Mouse (Mus musculus) neural tube, embryonic 13.5 days (tissue): Measurements from ENCODE around the gene Usp17ld. TPM values are rescaled to one million over a fixed set of nuclear protein-coding genes. Genes with fewer than 3 reads are reported as not detected.
"Not testable (repeated sequence)": the region's sequence is repeated elsewhere in the genome, so short reads cannot be mapped to it uniquely, and the experiment has no call there.

Experiments
- ATAC-seq: fragments of 200-750 bp; cut with Nextera tagmentation; 2 replicates; pipeline ENCODE4 v1.8.0; 2017; ENCODE audit warnings: low read depth, mild to moderate bottlenecking, moderate TSS enrichment, moderate library complexity
- H3K27ac ChIP-seq: fragments of 300-500 bp; sonication (generic); replicated peaks from 2 replicates; pipeline ENCODE4 v1.5.1; 2015; ENCODE audit warnings: moderate library complexity, mild to moderate bottlenecking, inconsistent platforms
- H3K27me3 ChIP-seq: fragments of 300-500 bp; sonication (generic); 2 replicates; pipeline ENCODE4 v1.6.1; 2015; ENCODE audit warnings: mild to moderate bottlenecking, inconsistent platforms
- H3K36me3 ChIP-seq: fragments of 300-500 bp; sonication (generic); 2 replicates; pipeline ENCODE4 v1.6.1; 2015; ENCODE audit warnings: mild to moderate bottlenecking, inconsistent platforms
- H3K4me1 ChIP-seq: fragments of 300-500 bp; sonication (generic); replicated peaks from 2 replicates; pipeline ENCODE4 v1.6.1; 2015; ENCODE audit warnings: inconsistent platforms
- H3K4me2 ChIP-seq: fragments of 300-500 bp; sonication (generic); 2 replicates; pipeline ENCODE4 v1.6.1; 2015; ENCODE audit warnings: inconsistent platforms, mild to moderate bottlenecking, moderate library complexity
- H3K4me3 ChIP-seq: fragments of 300-500 bp; sonication (generic); 2 replicates; pipeline ENCODE4 v1.5.1; 2015; ENCODE audit warnings: mild to moderate bottlenecking, inconsistent platforms
- H3K9ac ChIP-seq: fragments of 300-500 bp; sonication (generic); 2 replicates; pipeline ENCODE4 v1.6.1; 2015; ENCODE audit warnings: moderate library complexity, mild to moderate bottlenecking, inconsistent platforms
- H3K9me3 ChIP-seq: fragments of 300-500 bp; sonication (generic); 2 replicates; pipeline ENCODE4 v1.6.1; 2016; ENCODE audit warnings: inconsistent platforms
- WGBS: fragments of 180-500 bp; shearing (Covaris S2); methylation state at CpG from one replicate; pipeline ENCODE4 v1.1.7; 2015; 5-methylcytosine and 5-hydroxymethylcytosine counted together
- microRNA-seq: library from miRNA; unstranded; fragments of <30 nt; microRNA quantifications from one replicate; pipeline ENCODE4, GENCODE M21; 2016
- polyA plus RNA-seq: library from polyadenylated mRNA; unstranded; fragments of >200 nt; fragmentation: Nextera tagmentation; extraction: Ambion mirVana; gene quantifications from 2 replicates; pipeline ENCODE4 v1.2.1, GENCODE M21; 2015

Usp17ld gene
- polyA plus RNA-seq = not detected in 2 replicates

GRCm38 (mm10) chr7:103252405-103252804, at the start of gene Usp17ld:
Usp17ld (minus strand) TSS chr7:103252505.
- not testable (repeated sequence) for H3K4me3 ChIP-seq, H3K36me3 ChIP-seq, H3K27me3 ChIP-seq, H3K9ac ChIP-seq, ATAC-seq, H3K4me2 ChIP-seq, H3K9me3 ChIP-seq, H3K4me1 ChIP-seq, H3K27ac ChIP-seq

GRCm38 (mm10) chr7:103216696-103217095, 35.6 kb downstream of the Usp17ld start, which contains the start of gene Olfr594:
Olfr594 (plus strand) TSS chr7:103216996.
- no peak within 1 kb of the TSS for H3K9ac ChIP-seq
- no peak within 1 kb of the TSS for H3K4me2 ChIP-seq
- no peaks in the 10 kb centered on the region for H3K27me3 ChIP-seq
- no peak within 1 kb of the TSS for H3K4me3 ChIP-seq
- no peaks in the 10 kb centered on the region for H3K4me1 ChIP-seq
- no peaks in the 10 kb centered on the region for H3K36me3 ChIP-seq
- no peaks in the 10 kb centered on the region for H3K9me3 ChIP-seq
- H3K27ac ChIP-seq = no peak within 1 kb of the TSS
- no peak for ATAC-seq

GRCm38 (mm10) chr7:103212050-103212449, 40.3 kb downstream of the Usp17ld start:
- H3K4me2 ChIP-seq, H3K4me3 ChIP-seq, H3K27me3 ChIP-seq, H3K36me3 ChIP-seq, H3K27ac ChIP-seq, H3K9me3 ChIP-seq, ATAC-seq, H3K9ac ChIP-seq, H3K4me1 ChIP-seq: not testable (repeated sequence)
- 92% methylated on average over 5 of the region's 5 CpGs for WGBS

GRCm38 (mm10) chr7:103211562-103211961, 40.7 kb downstream of the Usp17ld start, which contains the start of gene Olfr593:
Olfr593 (plus strand) TSS chr7:103211862.
- Histone ChIP-seq H3K9me3 (no peaks in the 10 kb centered on the region), H3K9ac (no peak within 1 kb of the TSS), H3K36me3 (no peaks in the 10 kb centered on the region), H3K27ac (no peak within 1 kb of the TSS), H3K4me1 (no peaks in the 10 kb centered on the region), H3K4me3 (no peak within 1 kb of the TSS), H3K4me2 (no peak within 1 kb of the TSS), H3K27me3 (no peaks in the 10 kb centered on the region)
- ATAC-seq = no peak
- 79% methylated on average over 1 of the region's 1 CpGs for WGBS

Small RNA genes lying within 50 kb of the gene (microRNA-seq; reads per million reads assigned to microRNA genes)
- gene Gm23550 (not detected), gene Gm25171 (not detected)

Other genes starting within 250 kb of the Usp17ld start
- not detected in 2 replicates for gene Olfr582, start 214.5 kb downstream of the Usp17ld start, polyA plus RNA-seq
- gene Olfr583, start 201.2 kb downstream of the Usp17ld start, polyA plus RNA-seq = not detected in 2 replicates
- not detected in 2 replicates for gene Olfr584, start 170.6 kb downstream of the Usp17ld start, polyA plus RNA-seq
- not detected in 2 replicates for gene Olfr585, start 154.8 kb downstream of the Usp17ld start, polyA plus RNA-seq
- gene Olfr586, start 126.9 kb downstream of the Usp17ld start, polyA plus RNA-seq = not detected in 2 replicates
- gene Olfr588-ps1, start 111.6 kb downstream of the Usp17ld start, polyA plus RNA-seq = not detected in 2 replicates
- not detected in 2 replicates for gene Olfr589, start 96.1 kb downstream of the Usp17ld start, polyA plus RNA-seq
- not detected in 2 replicates for gene Olfr591, start 74.2 kb downstream of the Usp17ld start, polyA plus RNA-seq
- not detected in 2 replicates for gene Olfr592, start 67.7 kb downstream of the Usp17ld start, polyA plus RNA-seq
- gene Olfr593, start 40.6 kb downstream of the Usp17ld start, polyA plus RNA-seq = not detected in 2 replicates
- not detected in 2 replicates for gene Olfr594, start 35.5 kb downstream of the Usp17ld start, polyA plus RNA-seq
- not detected in 2 replicates for gene Olfr596, start 53.1 kb upstream of the Usp17ld start, polyA plus RNA-seq
- not detected in 2 replicates for gene Olfr597, start 63.8 kb upstream of the Usp17ld start, polyA plus RNA-seq
- gene Olfr598, start 71.1 kb upstream of the Usp17ld start, polyA plus RNA-seq = not detected in 2 replicates
- gene Olfr599, start 83.4 kb upstream of the Usp17ld start, polyA plus RNA-seq = not detected in 2 replicates
- not detected in 2 replicates for gene Olfr600, start 97.2 kb upstream of the Usp17ld start, polyA plus RNA-seq
- gene Olfr601, start 110.2 kb upstream of the Usp17ld start, polyA plus RNA-seq = not detected in 2 replicates
- not detected in 2 replicates for gene Olfr603, start 133.7 kb upstream of the Usp17ld start, polyA plus RNA-seq
- not detected in 2 replicates for gene Usp17lc, start 162.6 kb upstream of the Usp17ld start, polyA plus RNA-seq
- not detected in 2 replicates for gene Olfr605, start 192.9 kb upstream of the Usp17ld start, polyA plus RNA-seq
- not detected in 2 replicates for gene Olfr606, start 196.5 kb upstream of the Usp17ld start, polyA plus RNA-seq
- gene Olfr607, start 211.6 kb upstream of the Usp17ld start, polyA plus RNA-seq = not detected in 2 replicates
- not detected in 2 replicates for gene Olfr608, start 217.4 kb upstream of the Usp17ld start, polyA plus RNA-seq
- gene Olfr609, start 245.6 kb upstream of the Usp17ld start, polyA plus RNA-seq = not detected in 2 replicates